Mouse (Mus musculus): Measurements from ENCODE around the gene Gm10300.

DNA sequence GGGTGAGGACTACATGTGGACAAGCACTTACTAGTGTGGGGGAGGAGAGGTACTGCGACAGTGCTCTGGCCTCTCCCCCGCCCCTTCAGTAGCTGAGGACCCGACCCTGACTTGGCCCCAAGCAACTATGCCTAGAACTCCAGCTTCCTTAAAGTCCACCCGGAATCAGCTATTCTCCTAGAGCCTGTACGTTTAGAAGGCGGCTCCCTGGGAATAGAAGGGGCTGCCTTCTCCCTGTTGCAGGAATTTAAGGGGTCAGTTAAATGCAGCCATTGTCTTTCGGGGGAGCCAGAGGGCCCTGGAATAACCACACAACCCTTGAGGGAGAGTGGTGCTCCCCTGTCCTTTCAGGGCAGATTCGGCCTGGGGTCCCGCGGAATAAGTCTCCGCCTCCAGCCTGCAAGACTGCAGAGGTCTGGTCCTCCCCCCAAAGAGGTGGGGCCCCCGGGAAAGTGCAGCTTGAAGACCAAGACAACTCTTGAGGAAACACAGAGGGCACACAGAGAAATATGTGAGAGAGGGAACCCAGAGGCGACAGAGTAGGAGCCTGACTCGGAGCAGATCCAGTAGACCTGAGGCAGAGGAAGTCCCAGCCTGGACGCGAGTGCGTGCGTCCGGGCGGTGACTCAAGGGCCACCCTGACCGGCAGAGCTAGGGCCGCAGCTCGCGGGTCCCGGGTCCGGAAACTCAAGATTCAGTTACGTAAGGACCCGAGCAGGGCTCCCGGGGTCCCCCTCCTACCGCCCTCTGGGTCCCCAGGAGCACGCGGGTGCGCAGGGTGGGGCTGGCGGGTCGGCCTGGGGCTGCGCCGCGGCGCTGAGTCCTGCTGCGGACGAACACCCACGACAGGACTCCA is at the start of gene Gm10300:
- TF ChIP-seq CTCF (IDR thresholded peaks at IDR 0.05; ENCODE audit: extremely low read depth, insufficient read depth, insufficient read length, insufficient replicate concordance) (no peak), POLR2A (IDR thresholded peaks at IDR 0.05; ENCODE audit: low read depth, low read length) (no peak)
